Mouse (Mus musculus): Measurements from ENCODE around the gene Atxn1.

The Atxn1 gene

GRCm38 (mm10) chr13:45964853-45965593 is at the start of gene Atxn1:
TSS of gene Atxn1 (minus strand) at chr13:45965008.
- DNase-seq (ENCODE audit: low read depth, low spot score), result peak; percentile 83

DNA sequence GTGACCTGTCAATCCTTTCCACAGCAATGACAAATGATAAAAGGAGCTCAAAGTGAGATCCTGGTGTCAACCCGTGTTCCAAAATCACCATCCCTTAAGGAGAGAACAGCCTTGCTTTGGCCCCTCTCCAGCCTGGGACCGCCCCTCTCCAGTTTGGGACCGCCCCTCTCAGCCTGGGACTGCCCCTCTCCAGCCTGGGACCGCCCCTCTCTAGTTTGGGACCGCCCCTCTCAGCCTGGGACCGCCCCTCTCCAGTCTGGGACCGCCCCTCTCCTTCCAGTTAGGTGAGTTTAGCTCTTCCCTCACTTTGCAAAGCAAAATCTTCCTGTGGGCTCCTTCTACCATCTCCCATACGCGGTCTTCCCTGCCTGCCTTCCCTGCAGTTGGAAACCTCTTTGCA is 46.4 kb upstream of the Atxn1 start:
- DNase-seq (ENCODE audit: low read depth, low spot score), result no peak

GRCm38 (mm10) chr13:46010075-46010474 is 45.3 kb upstream of the Atxn1 start:
- DNase-seq (ENCODE audit: low read depth, low spot score), result no peak

DNA sequence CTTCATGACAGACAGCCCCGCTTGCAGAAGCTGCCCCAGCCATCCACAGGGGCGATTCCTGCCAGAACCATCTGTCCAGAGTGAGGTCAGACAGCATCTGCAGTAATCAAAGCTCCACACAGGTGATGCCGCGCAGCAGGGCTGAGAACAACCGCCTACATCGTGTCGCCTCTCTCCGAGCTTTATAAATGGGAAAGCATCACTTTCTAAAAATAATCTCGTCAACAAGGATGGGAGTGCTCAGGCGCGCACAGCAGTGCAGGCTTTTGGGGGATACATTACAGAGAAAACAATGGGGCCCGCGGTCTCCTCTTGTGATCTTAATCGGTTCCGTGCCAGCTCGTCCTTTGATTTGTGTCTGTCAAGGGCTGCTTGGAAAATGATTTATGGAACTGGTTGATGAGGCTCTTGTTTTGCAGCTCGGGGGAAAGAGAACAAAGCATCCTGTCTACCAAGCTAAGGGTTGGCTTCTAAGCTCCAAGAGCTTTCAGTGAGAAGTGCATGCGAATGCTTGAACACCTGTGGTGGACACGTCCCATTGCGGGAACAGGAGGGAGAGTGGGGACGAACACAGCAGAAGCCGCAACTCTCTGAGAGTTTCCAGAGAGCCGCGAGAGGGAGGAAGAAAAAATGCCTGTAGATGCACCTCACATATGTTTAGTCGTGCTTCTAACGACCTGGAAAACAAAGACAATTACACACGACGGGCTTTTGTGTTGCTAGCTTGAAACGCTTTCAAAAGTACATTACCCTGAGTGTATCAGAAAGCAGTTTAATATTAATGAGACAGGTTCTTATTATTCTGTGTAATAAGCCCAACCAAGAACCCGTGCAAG is 44.2 kb upstream of the Atxn1 start:
- no peak for DNase-seq (ENCODE audit: low read depth, low spot score)

- DNase-seq (ENCODE audit: low read depth, low spot score), result peak; percentile 9
Measured at GRCm38 (mm10) chr13:46006211-46007102, 41.6 kb upstream of the Atxn1 start.

GRCm38 (mm10) chr13:46005656-46006055 is 40.8 kb upstream of the Atxn1 start:
- DNase-seq (ENCODE audit: low read depth, low spot score), result no peak

GRCm38 (mm10) chr13:46001356-46001755 is 36.5 kb upstream of the Atxn1 start:
- DNase-seq (ENCODE audit: low read depth, low spot score), result no peak

DNA sequence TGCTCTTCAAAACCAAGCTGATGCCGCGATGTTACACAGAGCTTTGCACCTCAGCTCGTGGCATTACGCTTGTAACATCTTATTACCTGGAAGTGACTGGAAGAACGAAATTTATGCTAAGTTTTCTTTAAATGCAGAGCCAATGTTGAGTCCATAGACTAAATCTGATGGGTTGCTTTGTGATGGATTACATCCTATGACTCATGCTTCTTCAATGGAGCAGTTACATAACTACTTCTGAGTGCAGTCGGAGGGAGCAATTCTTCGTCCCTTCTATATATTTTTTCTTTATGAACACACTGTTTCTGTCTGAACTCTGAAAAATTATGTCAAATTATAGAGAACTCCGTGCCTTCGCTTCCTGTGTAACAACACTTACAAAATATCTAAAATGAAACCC is 28.1 kb upstream of the Atxn1 start:
- DNase-seq (ENCODE audit: low read depth, low spot score), result no peak

DNA sequence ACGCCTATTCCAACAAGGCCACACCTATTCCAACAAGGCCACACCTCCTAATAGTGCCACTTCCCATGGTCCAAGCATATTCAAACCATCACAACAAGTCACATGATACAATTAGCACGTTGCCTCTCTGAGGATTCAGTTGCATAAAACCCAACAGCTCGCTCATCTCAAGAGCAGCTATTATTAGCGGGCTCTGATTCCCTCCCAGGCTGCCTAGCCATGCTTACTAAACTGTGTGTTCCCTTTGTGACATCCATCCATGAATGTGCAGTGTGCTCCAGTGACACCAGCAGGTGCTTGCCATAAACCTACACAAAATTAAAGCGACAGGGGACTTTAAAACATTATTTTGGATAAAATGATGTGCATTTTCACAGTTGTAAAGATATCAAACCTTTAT is 25.7 kb upstream of the Atxn1 start:
- DNase-seq (ENCODE audit: low read depth, low spot score), result no peak

GRCm38 (mm10) chr13:45979246-45979645 is 14.4 kb upstream of the Atxn1 start:
- DNase-seq (ENCODE audit: low read depth, low spot score), result no peak

DNA sequence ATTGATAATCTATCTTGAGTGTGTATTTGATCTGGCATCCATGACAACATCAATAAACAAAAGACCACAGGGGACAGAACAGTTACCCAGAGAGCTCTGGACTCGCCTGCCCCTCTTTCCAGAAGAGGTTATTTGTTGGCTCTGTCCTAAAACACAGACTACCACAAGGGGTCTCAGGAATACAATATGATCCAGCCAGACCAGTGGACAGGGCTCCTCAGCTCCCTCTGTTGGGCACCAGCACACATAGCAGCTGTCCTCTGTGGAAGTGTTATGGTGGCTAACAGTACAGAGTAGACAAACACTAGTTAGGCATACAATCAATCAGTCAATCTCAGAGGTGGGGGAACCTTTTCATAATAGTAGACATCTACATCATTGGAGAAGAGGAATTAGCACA is 12.1 kb upstream of the Atxn1 start:
- peak; percentile 74 for DNase-seq (ENCODE audit: low read depth, low spot score)

DNA sequence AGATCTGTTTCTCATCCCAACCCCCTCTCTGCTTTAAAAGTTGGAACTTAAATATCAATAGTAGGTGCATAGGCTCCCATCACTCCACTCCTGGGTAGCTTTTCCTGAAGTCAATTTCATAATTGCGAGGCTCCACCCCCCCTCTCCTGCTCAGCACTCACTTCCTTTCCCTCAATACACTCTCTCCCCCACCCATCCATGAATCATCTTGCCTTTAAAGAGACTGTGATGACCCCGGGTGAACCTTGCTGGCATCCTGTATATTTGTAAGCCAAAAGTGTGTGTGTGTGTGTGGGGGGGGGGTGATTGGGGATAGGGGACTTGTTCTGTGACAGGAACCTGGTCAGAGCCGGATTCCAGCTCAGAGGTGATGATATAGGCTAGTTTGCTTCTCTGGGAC is 9.8 kb upstream of the Atxn1 start:
- peak; percentile 53 for DNase-seq (ENCODE audit: low read depth, low spot score)

- DNase-seq (ENCODE audit: low read depth, low spot score), result no peak
Measured at GRCm38 (mm10) chr13:45973972-45974490, 9.2 kb upstream of the Atxn1 start.

- peak; percentile 22 for DNase-seq (ENCODE audit: low read depth, low spot score)
Measured at GRCm38 (mm10) chr13:45970920-45971536, 6.2 kb upstream of the Atxn1 start.

DNA sequence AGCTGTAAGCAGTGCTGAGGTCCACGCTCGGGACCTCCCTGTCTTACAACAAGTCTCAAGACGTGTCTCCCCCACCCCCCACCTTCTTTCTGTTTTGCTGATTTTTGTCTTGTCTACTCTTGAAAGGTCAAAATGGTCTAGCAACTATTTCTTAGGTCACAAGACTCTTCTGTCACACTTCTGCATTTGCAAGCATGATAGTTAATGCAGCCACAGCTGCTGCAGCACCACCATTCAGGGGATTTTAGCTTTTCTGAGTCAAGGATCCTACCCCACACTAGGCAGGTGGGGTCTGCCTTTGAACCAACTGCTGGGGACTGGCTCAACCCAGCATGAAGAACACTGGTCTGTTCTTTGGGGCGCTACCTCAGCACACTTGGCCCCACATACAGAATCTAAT is 3.4 kb upstream of the Atxn1 start:
- DNase-seq (ENCODE audit: low read depth, low spot score), result no peak

DNA sequence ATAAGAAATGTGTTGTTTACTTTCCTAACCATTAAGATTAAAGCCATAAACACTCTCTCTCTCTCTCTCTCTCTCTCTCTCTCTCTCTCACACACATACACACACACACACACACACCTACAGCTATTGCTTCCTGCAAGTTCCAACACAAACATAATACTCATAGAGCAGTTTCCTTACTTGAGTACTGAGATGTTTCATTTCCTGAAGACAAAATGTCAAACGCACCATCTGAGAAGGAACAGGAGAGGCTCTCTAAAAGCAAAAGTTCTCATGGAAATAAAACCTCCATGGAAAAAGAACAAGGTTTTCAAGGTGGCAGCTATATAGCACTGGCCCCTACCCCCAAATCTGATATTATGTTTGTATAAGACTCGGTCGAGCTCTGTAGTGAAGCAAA is 2.6 kb upstream of the Atxn1 start:
- no peak for DNase-seq (ENCODE audit: low read depth, low spot score)

DNA sequence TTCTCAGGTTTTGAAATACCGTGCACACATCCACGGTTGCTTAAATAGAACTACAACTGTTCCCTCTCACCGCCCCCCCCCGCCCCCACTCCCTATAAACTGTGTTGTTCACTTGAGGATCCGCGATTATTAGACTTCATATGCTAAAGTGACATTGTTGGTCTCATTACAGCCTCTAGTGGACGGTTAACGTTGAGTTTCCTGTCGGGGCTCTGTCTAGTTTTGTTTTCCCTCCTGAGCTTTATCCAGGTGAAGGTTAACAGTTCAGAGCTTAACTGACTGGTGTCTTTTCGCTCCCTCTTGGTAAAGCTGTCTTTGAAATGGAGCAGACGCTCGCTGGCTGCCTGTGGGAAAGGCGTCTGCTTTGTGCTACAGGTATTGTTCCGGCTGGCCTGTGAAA is 1.8 kb upstream of the Atxn1 start:
- DNase-seq (ENCODE audit: low read depth, low spot score), result peak; percentile 78

DNA sequence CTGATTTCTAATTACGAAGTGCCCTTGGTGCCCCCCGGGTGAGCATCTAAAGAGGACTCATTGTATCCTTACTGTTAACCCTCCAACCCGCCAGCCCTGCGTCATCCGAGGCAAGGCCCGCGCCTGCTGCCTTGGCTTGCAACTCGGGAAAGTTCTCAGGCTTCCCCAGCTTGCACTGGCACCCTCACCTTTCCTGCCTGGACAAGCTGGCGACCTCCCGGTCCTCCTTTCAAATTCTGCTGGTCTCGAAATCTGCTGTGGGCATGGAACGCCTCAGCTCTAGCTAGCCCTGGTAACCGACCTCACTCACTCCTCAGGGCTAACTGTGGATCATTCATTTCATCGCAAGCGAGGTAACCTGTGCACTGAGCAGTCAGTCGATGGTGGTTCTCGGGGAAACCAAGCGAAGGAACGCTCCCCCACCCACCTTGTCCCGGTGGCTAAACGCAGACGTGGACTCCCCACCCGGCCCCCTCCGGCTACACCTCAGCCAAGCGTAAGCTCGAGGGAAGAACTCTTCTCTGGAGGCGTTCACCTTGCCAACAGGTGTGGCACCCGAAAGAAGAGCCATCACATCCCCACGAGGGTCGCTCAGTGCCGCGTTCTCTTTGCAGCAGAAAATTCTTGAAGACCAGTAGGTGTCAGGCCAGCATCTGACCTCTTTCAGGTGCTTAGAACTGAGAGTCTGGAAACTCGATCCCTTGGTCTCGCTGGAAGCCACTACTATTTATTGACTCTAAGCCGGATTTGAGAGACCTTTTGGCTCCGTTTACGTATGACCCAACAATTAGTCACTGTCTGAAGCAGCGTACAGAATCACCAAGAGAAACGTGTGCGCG is 1.0 kb upstream of the Atxn1 start:
- peak; percentile 78 for DNase-seq (ENCODE audit: low read depth, low spot score)

- peak; percentile 60 for DNase-seq (ENCODE audit: low read depth, low spot score)
Measured at GRCm38 (mm10) chr13:45964331-45964852, 416 bp downstream of the Atxn1 start.
